Mouse (Mus musculus): ENCODE measurements at regions not wholly inside any gene's neighbourhood (a gene's known extent, or its start where the extent isn't known, plus 50 kb on each side); places are given as distances from the start of the nearest gene placed in this dataset.

DNA sequence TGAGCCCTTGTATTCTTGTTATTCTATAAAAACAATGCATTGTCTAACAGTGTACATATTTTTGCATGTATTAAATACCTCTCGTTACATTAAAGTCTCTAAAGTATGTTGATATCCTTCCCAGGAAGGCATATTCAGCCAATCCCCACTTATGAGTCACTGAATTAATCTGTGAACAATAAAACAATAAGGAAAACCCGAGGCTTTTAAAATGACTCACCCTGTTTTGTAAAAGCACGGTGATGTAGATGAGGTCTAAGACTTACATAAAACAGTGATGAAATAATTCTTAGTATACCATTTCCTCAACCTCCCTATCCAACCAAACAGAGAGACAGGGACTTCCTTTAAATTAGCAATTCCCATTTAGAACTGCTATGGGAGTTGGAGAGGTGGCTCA lies 95.8 kb downstream of the Asb7 start:
- DNase-seq, result no peak

GRCm38 (mm10) chr7:66591594-66592290 lies 97.7 kb downstream of the Asb7 start:
- no peak for DNase-seq

- no peak for DNase-seq
These were observed 102.9 kb downstream of the Asb7 start for GRCm38 (mm10) chr7:66586511-66586910.

DNA sequence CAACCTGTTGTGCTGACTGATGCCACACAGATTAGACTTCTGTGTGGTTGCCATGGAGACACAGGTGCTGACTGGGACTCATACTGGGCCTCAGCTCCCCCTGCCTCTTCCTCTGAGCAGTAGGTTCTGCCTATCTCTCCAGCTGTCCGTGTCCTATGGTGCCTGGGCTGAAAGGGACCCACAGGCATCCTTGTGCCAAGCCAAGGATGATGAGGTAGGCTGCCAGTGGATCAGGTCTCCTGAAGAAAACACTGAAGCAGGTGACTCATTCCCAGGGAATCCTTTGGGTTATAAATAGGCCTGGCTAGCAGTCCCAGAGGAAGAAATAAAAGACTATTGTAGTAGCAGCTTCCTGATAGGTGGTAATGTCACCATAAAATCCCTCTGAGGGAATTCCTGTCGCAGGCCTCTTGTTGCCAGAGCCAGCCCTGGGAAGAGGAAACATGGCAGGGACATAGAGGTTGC lies 108.7 kb downstream of the Asb7 start:
- DNase-seq, result no peak

- no peak for DNase-seq
These were observed 113.1 kb downstream of the Asb7 start for GRCm38 (mm10) chr7:66576261-66576660.

DNA sequence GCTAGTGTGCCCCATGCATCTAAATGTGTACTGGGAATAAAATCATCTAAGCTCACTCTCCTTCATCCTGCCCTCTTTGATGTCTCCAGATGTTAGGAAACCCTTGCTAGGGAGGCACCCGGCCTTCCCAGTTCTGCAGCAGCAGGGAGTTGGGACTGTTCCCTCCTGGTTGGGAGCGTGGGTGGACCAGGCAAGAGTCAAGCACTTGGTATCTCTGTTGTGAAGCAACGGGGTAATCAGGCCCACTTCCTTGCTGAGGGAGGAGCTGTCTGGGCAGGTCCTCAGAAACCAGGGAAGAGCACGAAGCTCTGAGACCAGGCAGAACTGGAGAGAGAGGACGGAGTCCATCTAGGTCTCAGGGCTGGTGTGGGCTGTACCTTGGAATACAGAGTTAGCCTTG lies 117.9 kb downstream of the Asb7 start:
- DNase-seq, result no peak

DNA sequence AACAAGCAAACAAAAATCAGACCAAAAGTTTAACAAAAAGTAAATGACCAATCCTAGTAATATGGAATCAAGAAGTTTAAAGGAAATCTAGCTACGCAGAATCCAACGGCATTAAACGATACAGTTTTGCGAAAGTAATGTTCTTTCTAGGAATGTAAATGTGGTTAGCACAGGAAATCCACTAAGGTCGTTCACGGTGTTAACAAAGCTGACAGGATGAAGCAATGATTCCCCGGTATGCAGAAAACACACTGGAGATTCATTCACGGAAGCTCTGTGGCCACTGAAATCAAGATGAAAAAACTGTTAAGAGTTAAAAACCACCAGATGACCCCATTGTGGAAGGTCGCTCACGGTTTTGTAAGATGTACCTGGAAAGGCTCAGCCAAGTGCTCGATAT lies 120.4 kb upstream of the Aldh1a3 start:
- no peak for DNase-seq

DNA sequence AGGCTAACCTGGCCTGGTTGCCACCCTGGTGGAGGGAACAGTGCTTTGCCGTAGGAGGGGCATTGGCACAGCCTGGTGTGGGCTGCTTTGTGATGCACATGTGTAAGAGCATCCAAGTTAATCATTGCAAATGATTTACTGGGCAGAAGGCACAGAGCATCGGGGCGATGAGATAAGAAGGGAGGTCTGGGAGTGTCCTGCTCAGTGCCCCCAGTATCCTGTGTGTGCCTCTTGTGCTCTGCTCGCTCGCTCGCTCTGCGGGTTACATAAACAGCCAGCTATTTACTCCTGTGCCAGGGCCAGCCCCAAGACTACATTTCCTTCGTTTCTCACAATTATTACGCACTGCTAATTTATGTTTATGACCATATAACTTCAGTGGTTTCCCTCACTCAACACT lies 117.9 kb upstream of the Aldh1a3 start:
- no peak for DNase-seq

- DNase-seq, result no peak
These were observed 117.2 kb upstream of the Aldh1a3 start for GRCm38 (mm10) chr7:66544352-66545053.

DNA sequence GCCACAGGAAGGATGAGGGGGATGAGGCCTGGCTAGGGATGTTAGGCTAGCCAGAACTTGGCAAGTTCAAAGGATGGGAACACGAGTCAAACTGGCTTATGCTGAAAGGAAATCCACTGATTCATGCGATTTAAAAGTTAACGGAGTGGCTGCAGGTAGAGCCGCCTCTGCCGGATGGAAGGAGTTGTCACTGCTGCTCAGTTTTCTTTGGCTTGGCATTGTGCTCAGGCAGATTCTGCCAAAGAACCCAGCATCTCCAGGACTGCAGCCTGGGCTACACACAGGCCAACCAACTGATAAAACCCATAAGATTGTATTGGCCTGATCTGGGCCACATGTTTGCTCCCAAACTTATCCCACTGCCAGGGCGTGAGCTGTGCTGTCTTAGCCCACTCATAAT lies 105.3 kb upstream of the Aldh1a3 start:
- DNase-seq, result no peak

- DNase-seq, result no peak
These were observed 104.7 kb upstream of the Aldh1a3 start for GRCm38 (mm10) chr7:66532048-66532447.

DNA sequence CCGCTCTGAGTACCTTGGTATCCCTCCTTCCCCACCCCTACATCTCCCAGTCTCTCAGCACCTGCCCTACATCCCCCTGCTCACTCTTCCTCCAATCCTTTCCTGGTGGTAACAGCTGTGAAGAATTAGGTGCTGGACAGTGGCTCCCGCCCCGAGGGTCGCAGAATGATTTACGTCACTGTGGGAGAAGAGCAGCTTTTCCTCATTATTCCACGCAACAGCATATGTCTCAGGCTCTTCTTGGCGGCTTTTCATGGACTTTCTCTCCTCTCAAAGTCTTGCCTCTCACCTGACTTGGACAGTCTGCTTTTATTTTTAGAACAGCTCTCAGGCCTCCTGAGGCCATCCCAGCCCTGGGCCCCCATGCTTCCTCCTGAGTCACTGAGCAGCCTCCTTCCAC lies 103.8 kb upstream of the Aldh1a3 start:
- DNase-seq, result no peak

DNA sequence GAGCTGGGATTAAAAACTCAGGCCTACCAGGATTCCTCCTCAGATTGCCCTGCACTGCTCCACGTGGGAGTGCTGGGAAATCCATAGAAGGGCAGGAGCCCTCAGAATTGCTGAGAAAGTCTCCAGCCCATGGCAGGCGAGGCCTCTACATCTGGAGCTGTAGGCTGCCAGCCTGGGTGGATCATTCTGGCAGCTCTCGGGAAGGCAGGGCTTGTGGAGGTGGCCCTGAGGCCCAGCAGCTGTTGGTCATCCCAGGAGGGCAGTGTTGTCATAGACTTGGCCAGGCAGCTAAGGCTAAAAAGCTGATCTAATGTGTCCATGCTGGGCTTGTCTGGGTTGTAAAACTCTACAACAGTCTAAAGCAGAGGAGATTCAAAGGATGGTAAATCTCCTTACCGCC lies 101.6 kb upstream of the Aldh1a3 start:
- DNase-seq, result no peak

- DNase-seq, result no peak
These were observed 96.6 kb upstream of the Aldh1a3 start for GRCm38 (mm10) chr7:66523959-66524358.

DNA sequence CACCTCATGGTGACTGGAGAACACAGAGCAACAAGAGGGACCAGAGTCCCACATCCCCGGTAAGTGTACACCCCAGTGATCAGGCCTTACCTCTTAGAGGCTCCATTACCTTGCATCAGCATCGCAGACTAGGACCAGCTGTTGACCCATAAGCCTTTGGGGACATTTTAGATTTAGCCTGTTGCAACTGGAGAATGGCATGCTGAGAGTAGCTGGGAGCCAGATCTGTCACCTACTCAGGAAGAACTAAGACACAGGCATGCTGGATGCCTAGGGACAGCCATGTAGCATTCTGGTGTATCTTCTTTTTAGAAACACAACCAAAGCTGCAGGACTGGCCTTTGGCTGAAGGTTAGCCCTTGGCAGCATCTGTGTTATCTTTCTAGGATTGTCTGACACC lies 94.2 kb upstream of the Aldh1a3 start:
- no peak for DNase-seq

GRCm38 (mm10) chr7:66516143-66516542 lies 88.8 kb upstream of the Aldh1a3 start:
- no peak for DNase-seq

GRCm38 (mm10) chr7:66513411-66513810 lies 86.1 kb upstream of the Aldh1a3 start:
- no peak for DNase-seq

GRCm38 (mm10) chr7:66505734-66506133 lies 78.4 kb upstream of the Aldh1a3 start:
- no peak for DNase-seq

DNA sequence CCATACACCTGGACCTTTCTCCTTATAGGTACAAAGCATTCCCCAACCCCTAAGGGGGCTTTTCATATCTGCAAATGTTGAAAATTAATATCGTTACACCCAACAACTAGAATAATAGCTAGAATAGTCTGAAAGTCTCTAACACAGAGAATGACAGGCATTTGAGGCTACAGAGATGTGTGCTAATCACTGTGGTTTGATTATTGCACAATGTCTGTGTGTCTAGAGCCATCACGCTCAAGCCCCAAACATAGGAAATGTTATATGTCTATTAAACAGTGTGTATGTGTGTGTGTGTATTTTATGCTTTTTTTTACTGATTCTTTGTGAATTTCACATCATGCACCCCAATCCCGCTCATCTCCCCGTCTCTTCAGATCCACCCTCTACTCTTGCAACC lies 77.2 kb upstream of the Aldh1a3 start:
- DNase-seq, result no peak

DNA sequence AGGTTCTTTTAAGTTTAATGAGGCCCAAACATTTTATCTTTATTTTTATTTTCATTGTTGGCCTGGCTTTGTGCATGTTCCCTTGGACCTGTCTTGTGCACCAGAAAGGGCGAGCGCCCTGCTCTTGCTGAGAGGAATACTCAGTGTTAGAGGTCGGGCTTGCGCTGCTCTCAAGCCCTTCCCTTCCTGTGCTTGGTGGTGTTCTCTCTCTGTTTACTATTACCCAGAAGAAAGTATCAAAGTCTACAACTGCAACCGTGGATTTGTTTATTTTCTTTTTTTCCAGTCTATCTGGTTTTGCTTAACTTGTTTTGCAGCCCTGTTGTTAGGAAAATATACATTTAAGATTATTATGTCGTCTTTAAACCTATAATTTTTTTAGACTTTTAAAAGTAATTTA lies 74.1 kb upstream of the Aldh1a3 start:
- DNase-seq, result no peak

DNA sequence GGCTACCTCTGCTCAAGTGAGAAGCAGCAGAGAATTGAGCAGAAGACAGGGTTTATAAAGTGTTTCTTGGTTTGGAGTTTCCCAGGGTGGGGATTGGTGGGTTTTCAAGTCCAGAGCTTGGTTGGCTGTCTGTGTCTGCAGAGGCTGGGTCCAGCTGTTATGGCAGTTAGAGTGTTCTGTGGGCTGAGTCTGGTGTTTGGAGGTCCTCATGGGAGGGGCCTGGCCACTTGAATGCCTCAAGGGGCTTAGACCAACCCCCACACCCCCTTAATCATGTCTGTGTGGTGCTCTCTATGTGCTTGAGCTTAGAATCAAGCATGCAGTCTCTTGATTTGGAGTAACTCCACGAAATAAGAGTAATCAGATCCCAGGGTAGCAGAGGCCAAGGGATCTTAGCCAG lies 70.2 kb upstream of the Aldh1a3 start:
- no peak for DNase-seq

GRCm38 (mm10) chr7:66493216-66493885 lies 66.0 kb upstream of the Aldh1a3 start:
- DNase-seq, result no peak

DNA sequence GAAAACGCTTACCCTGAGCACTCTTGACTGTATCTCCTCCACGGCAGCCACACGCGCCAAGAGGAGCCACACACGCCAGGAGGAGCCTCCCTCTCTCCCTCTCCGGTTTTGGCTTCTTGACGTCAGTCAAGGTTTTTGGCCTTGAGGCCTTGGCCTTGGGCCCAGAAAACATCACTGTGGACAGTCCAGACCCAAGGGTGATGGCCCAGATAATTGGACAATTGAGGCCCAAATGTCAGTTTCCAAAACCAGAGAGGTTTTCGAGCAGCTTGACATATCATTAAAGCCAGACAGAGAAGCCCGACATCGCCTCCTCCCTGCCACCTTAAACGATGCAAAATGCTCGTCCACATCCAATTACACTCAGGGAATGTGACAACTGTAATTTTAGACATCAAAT lies 65.4 kb upstream of the Aldh1a3 start:
- DNase-seq, result no peak

GRCm38 (mm10) chr7:66491501-66491900 lies 64.2 kb upstream of the Aldh1a3 start:
- DNase-seq, result no peak

Measured in liver (tissue).